Mouse (Mus musculus): ENCODE measurements at regions not wholly inside any gene's neighbourhood (a gene's known extent, or its start where the extent isn't known, plus 50 kb on each side); places are given as distances from the start of the nearest gene placed in this dataset.

DNA sequence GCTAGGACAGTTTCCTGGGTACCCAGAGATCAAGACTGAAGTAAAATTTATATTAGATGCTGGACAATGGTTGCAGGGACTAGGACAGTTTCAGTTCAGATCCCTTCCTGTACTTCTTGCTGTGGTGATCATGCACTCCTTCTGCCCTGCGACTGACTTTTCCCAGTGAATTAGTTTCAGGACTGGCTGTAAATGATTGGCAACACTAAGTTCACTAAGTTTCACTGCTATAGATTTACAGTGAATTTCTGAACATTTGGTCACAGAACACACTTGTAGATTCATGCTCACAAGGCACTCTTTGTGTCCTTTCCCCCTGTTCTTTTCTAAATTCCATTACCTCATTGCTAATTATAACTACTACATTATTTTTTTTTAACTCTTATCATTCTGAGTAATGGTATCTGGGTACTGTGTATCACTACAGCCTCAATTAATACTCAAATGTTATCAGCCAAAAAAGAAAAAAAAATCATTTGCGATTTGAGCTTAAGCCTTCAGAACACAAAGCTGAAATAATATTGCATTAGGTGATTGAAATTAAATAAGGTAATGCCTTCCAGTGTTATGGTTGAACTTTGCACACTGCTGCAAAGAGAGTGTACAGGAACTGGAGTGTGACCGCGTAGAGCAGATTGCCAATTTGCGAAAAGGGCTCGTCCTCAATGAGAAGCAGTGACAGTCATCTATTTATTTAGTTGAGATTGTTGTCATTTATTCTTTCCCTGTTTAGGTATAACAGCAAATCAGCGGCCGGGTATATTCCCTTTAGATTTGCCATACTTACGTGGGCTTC lies 618.2 kb upstream of the Alcam start:
- no peak for ATAC-seq (replicated peaks in 1 of 2; ENCODE audit: insufficient read depth in 1 of 2, low FRiP score in 2 of 2, low TSS enrichment in 1 of 2, low read depth in 1 of 2, poor library complexity in 2 of 2, severe bottlenecking in 2 of 2)

DNA sequence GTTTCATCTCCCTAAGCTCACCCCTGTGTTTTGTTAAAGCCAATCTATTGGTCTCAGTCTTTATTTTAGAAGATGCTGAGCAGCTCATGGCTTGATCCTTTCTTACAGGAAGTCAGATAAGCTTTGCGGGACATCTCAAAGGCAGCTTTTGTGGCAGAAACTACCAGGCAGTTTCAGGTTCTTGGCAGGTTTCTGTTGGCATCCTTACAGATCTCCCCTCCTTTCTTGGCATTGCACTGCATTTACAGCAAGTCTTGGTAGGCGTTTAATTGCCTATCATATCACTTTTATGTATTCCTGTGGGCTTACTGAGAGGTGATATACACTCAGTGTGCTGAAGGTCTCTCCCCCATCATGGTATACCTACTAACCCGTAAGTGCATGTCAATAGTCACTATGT lies 610.3 kb upstream of the Alcam start:
- ATAC-seq (replicated peaks in 1 of 2; ENCODE audit: insufficient read depth in 1 of 2, low FRiP score in 2 of 2, low TSS enrichment in 1 of 2, low read depth in 1 of 2, poor library complexity in 2 of 2, severe bottlenecking in 2 of 2), result no peak

DNA sequence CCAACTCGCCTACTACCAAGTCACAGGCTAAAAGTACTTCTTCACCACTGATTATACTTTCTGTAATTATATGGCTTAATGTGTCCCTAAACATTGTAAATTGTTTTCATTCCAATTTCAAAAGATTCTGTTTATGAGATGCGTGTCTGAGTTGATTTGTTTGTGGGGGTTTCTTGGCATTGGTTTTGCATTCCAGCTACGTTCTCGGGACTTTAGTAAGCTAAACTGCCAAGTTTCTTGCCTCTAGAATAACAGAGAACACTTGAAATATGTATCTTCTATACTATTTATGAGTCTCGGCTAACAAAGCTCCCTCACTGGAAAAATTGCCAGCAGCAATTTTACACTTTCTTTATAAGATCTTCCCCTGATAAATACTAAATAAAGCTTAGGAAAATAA lies 609.2 kb upstream of the Alcam start:
- ATAC-seq (replicated peaks in 1 of 2; ENCODE audit: insufficient read depth in 1 of 2, low FRiP score in 2 of 2, low TSS enrichment in 1 of 2, low read depth in 1 of 2, poor library complexity in 2 of 2, severe bottlenecking in 2 of 2), result no peak

DNA sequence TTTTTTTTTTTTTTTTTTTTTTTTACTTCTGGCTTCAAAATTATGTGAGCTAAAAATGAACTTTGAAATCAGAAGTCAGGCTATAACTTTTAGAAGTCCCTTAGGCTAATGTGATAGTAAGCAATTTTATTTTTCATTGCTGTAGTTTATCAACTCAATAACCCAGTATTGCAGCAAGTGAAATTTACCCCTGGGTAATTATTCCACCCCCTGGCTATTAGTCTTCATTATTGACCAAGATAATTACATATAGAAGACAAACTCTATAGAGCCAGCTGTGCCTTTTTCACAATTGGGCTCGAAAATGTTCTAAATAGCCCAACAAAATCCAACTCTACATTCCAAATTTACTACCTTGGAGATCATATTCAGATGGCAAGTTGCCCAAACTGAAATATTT lies 572.2 kb upstream of the Alcam start:
- no peak for ATAC-seq (replicated peaks in 1 of 2; ENCODE audit: insufficient read depth in 1 of 2, low FRiP score in 2 of 2, low TSS enrichment in 1 of 2, low read depth in 1 of 2, poor library complexity in 2 of 2, severe bottlenecking in 2 of 2)

DNA sequence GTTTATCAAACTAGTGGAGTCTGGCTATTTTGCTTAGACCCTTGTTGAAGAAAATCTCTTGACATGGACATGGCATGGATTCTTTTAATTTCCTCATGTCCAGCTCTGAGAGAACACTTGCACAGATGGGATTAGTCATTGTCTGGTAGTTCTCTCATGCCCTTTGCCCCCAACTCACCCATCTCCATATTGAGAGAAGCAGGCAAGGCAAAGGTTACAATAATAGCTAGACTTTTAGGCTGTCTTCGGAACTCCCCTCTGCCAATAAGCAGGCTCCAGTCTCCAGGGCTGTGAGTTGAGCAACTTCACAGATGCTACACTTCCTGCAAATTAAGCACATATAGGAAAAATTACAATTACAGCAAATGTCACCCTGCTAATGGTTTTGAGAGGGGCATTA lies 558.0 kb upstream of the Alcam start:
- no peak for ATAC-seq (replicated peaks in 1 of 2; ENCODE audit: insufficient read depth in 1 of 2, low FRiP score in 2 of 2, low TSS enrichment in 1 of 2, low read depth in 1 of 2, poor library complexity in 2 of 2, severe bottlenecking in 2 of 2)

- ATAC-seq (replicated peaks in 1 of 2; ENCODE audit: insufficient read depth in 1 of 2, low FRiP score in 2 of 2, low TSS enrichment in 1 of 2, low read depth in 1 of 2, poor library complexity in 2 of 2, severe bottlenecking in 2 of 2), result no peak
These were observed 535.1 kb upstream of the Alcam start for GRCm38 (mm10) chr16:52988852-52989397.

DNA sequence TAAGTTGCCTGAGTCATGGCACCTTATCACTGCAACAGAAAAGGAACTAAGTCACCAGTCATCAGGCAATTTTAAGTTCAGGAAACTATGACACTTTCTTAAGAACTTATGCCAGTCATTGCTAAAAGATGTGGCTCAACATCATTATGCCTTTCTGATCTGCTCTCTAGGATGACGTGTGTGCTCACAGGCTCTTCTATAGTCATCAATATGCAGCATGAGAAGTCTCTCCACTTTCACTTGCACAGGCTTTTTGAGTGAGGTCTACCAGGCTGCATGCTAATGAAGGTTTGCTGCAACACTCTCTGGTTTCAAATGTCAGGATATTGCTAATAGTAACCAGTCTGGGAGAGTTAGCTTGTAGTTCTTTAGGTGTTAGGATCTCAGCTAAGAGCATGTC lies 530.5 kb upstream of the Alcam start:
- no peak for ATAC-seq (replicated peaks in 1 of 2; ENCODE audit: insufficient read depth in 1 of 2, low FRiP score in 2 of 2, low TSS enrichment in 1 of 2, low read depth in 1 of 2, poor library complexity in 2 of 2, severe bottlenecking in 2 of 2)

DNA sequence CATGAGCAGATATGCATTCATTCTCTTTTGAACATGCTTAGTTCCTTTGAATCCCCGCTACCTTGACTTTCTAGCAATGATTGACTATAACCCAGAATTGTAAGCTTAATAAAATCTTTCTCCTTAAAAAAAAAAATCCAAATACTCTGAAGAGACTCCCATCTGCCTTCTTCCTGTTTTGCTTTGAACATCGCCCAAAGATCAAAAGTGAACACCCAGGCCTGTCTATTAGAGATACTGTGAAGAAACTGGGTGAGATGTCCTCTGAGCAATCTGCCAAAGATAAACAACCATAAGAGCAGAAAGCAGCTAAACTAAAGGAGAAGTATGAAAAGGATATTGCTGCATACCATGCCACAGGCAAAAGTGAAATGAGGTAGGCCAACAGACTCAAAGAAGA lies 527.1 kb upstream of the Alcam start:
- no peak for ATAC-seq (replicated peaks in 1 of 2; ENCODE audit: insufficient read depth in 1 of 2, low FRiP score in 2 of 2, low TSS enrichment in 1 of 2, low read depth in 1 of 2, poor library complexity in 2 of 2, severe bottlenecking in 2 of 2)

- ATAC-seq (replicated peaks in 1 of 2; ENCODE audit: insufficient read depth in 1 of 2, low FRiP score in 2 of 2, low TSS enrichment in 1 of 2, low read depth in 1 of 2, poor library complexity in 2 of 2, severe bottlenecking in 2 of 2), result no peak
These were observed 518.9 kb upstream of the Alcam start for GRCm38 (mm10) chr16:52972811-52973210.

- ATAC-seq (replicated peaks in 1 of 2; ENCODE audit: insufficient read depth in 1 of 2, low FRiP score in 2 of 2, low TSS enrichment in 1 of 2, low read depth in 1 of 2, poor library complexity in 2 of 2, severe bottlenecking in 2 of 2), result no peak
These were observed 493.8 kb upstream of the Alcam start for GRCm38 (mm10) chr16:52947679-52948078.

- ATAC-seq (replicated peaks in 1 of 2; ENCODE audit: insufficient read depth in 1 of 2, low FRiP score in 2 of 2, low TSS enrichment in 1 of 2, low read depth in 1 of 2, poor library complexity in 2 of 2, severe bottlenecking in 2 of 2), result no peak
These were observed 480.9 kb upstream of the Alcam start for GRCm38 (mm10) chr16:52934749-52935148.

DNA sequence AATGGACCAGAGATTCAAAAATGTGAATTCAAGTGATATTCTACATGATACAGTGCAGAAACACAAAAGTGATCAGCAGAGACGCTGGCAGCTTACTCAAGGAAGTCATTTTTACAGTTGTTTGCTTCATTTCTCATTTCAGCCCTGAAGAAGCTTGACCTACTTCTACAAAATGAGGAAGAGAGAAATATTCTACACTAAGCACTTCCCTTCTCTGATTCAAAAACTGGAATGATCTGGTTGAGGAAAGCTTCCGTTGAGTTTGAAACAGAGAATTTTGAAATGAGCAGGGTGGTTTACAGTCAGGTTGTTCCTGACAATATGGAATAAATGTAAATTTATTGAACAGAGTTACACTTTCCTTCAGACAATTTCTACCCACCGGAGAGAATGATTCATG lies 478.1 kb upstream of the Alcam start:
- no peak for ATAC-seq (replicated peaks in 1 of 2; ENCODE audit: insufficient read depth in 1 of 2, low FRiP score in 2 of 2, low TSS enrichment in 1 of 2, low read depth in 1 of 2, poor library complexity in 2 of 2, severe bottlenecking in 2 of 2)

DNA sequence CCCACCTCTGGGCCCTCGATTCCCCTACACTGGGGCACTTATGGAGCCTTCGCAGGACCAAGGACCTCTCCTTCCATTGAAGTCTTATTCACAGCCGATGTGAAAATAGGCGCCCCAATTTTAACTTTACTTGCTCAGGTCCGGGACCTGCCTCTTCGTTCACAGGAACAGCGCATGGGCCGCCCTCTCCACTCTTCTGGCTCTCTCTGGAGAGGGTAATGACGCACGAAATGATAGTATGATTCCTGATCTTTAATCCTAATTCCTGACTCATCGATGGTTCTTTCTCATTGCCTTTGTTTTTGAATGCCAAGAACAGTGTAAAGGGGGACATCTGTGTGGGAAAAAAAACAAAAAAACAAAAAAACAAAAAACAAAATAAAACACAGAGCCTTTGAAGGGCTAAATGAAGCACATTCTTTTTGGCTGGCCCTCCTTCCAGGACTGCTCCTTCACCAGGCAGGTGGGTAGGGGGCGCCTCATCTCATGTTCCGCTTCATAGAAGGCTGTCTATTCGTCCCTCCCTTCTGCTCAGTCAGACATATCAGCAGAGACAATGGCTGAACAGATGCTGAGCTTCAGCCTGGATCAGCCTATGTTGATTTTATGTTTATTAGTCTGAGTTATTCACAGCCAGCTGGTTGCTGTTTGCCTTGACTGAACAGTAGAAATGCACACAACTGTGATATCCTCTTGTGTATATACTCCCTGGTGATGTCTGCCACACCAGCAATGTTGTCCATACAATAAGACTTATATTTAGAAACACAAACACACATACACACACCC lies 438.8 kb upstream of the Alcam start:
- no peak for ATAC-seq (replicated peaks in 1 of 2; ENCODE audit: insufficient read depth in 1 of 2, low FRiP score in 2 of 2, low TSS enrichment in 1 of 2, low read depth in 1 of 2, poor library complexity in 2 of 2, severe bottlenecking in 2 of 2)

GRCm38 (mm10) chr16:52879463-52880114 lies 425.7 kb upstream of the Alcam start:
- peak; percentile 68 to 83; a peak in 3 of 4 replicates for ATAC-seq (replicated peaks in 1 of 2; ENCODE audit: insufficient read depth in 1 of 2, low FRiP score in 2 of 2, low TSS enrichment in 1 of 2, low read depth in 1 of 2, poor library complexity in 2 of 2, severe bottlenecking in 2 of 2)

- ATAC-seq (replicated peaks in 1 of 2; ENCODE audit: insufficient read depth in 1 of 2, low FRiP score in 2 of 2, low TSS enrichment in 1 of 2, low read depth in 1 of 2, poor library complexity in 2 of 2, severe bottlenecking in 2 of 2), result peak in 1 of 2 experiments; percentile 39; a peak in 1 of 4 replicates
These were observed 414.0 kb upstream of the Alcam start for GRCm38 (mm10) chr16:52867833-52868232.

- no peak for ATAC-seq (replicated peaks in 1 of 2; ENCODE audit: insufficient read depth in 1 of 2, low FRiP score in 2 of 2, low TSS enrichment in 1 of 2, low read depth in 1 of 2, poor library complexity in 2 of 2, severe bottlenecking in 2 of 2)
These were observed 409.7 kb upstream of the Alcam start for GRCm38 (mm10) chr16:52863554-52863953.

GRCm38 (mm10) chr16:52861263-52861662 lies 407.4 kb upstream of the Alcam start:
- no peak for ATAC-seq (replicated peaks in 1 of 2; ENCODE audit: insufficient read depth in 1 of 2, low FRiP score in 2 of 2, low TSS enrichment in 1 of 2, low read depth in 1 of 2, poor library complexity in 2 of 2, severe bottlenecking in 2 of 2)
